Mouse (Mus musculus) forebrain, embryonic 16.5 days (tissue): ENCODE data around the gene Klhl31. TPM values are rescaled to one million over a fixed set of nuclear protein-coding genes. Genes with fewer than 3 reads are reported as not detected.

Source experiments
- ATAC-seq: fragments of 200-750 bp; cut with Nextera tagmentation; 2 replicates; pipeline ENCODE4 v1.8.0; 2017; ENCODE audit warnings: mild to moderate bottlenecking, moderate library complexity
- H3K27ac ChIP-seq: fragments of 300-500 bp; sonication (generic); 2 replicates; pipeline ENCODE4 v1.5.1; 2014; ENCODE audit warnings: low read length, control low read depth
- H3K27me3 ChIP-seq: fragments of 300-500 bp; sonication (generic); replicated peaks from 2 replicates; pipeline ENCODE4 v1.6.1; 2014; ENCODE audit warnings: low read length; ENCODE audit not compliant: control insufficient read depth, insufficient read depth
- H3K36me3 ChIP-seq: fragments of 300-500 bp; sonication (generic); 2 replicates; pipeline ENCODE4 v1.6.1; 2014; ENCODE audit not compliant: control insufficient read depth, insufficient read depth
- H3K4me1 ChIP-seq: fragments of 300-500 bp; sonication (generic); replicated peaks from 2 replicates; pipeline ENCODE4 v1.6.1; 2014; ENCODE audit warnings: low read length; ENCODE audit not compliant: control insufficient read depth, insufficient read depth
- H3K4me2 ChIP-seq: fragments of 300-500 bp; sonication (generic); 2 replicates; pipeline ENCODE4 v1.6.1; 2014; ENCODE audit warnings: mild to moderate bottlenecking, low read length, control low read depth
- H3K4me3 ChIP-seq: fragments of 300-500 bp; sonication (generic); replicated peaks from 2 replicates; pipeline ENCODE4 v1.5.1; 2014; ENCODE audit warnings: mild to moderate bottlenecking, low read length, control low read depth
- H3K9ac ChIP-seq: fragments of 300-500 bp; sonication (generic); replicated peaks from 2 replicates; pipeline ENCODE4 v1.6.1; 2014; ENCODE audit warnings: low read depth, low read length, control low read depth
- H3K9me3 ChIP-seq: fragments of 300-500 bp; sonication (generic); 2 replicates; pipeline ENCODE4 v1.6.1; 2016; ENCODE audit warnings: low read length; ENCODE audit not compliant: control insufficient read depth
- WGBS: fragments of 180-500 bp; shearing (Covaris S2); extraction: QIAGEN DNeasy Blood & Tissue Kit; methylation state at CpG from one replicate; pipeline ENCODE4 v1.1.7; 2014; 5-methylcytosine and 5-hydroxymethylcytosine counted together
- polyA plus RNA-seq: library from polyadenylated mRNA; unstranded; fragments of >200 nt; fragmentation: Nextera tagmentation; extraction: Ambion mirVana; gene quantifications from 2 replicates; pipeline ENCODE4 v1.2.1, GENCODE M21; 2015

Klhl31 gene
- polyA plus RNA-seq, 1 experiment from 2014 or later: 0.04 TPM

- Histone ChIP-seq H3K27me3 (no peaks in the 10 kb centered on the region), H3K36me3 (no peaks in the 10 kb centered on the region), H3K4me1 (no peaks in the 10 kb centered on the region), H3K27ac (no peak overlapping the region), H3K9ac (no peak overlapping the region), H3K4me2 (no peak overlapping the region), H3K4me3 (no peak overlapping the region), H3K9me3 (no peaks in the 10 kb centered on the region)
- ATAC-seq: 0 out of 2 replicates have a peak, but pooled peaks have one; percentile 33
- WGBS: 62% methylated on average over 10 of the region's 10 CpGs
Measured at GRCm38 (mm10) chr9:77602302-77603266, 33.7 kb upstream of the Klhl31 start.

DNA sequence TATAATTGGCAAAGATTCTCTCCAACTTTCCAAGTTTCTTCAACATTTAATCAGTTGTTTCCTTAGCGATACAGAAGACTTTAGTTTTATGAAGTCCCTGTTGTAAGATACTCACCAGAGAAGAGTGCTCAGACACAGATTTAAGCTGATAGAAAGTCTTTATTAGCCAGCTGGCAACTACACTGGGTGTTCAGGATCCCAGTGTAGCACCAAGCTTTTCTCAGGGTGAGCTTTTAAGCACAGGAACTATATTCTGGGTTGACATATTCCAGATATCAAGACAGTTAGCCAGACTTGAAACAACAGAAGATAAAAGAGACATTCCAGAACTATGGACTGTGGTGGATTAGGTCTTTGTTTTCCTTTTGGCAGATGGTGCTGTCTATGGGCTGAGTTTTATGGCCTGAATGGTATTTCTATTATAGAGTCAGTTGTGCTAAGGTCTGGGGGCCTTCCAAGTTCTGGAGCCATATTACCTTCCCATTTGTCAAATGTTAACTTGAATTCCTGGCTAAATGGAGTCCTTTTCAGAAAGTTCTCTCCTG, 32.3 kb upstream of the Klhl31 start:
- WGBS: 93% methylated on average over 1 of the region's 1 CpGs
- ATAC-seq: no peak
- Histone ChIP-seq H3K27ac (no peak overlapping the region), H3K9me3 (no peaks in the 10 kb centered on the region), H3K9ac (no peak overlapping the region), H3K4me3 (no peak overlapping the region), H3K36me3 (no peaks in the 10 kb centered on the region), H3K27me3 (no peaks in the 10 kb centered on the region), H3K4me1 (no peaks in the 10 kb centered on the region), H3K4me2 (no peak overlapping the region)

DNA sequence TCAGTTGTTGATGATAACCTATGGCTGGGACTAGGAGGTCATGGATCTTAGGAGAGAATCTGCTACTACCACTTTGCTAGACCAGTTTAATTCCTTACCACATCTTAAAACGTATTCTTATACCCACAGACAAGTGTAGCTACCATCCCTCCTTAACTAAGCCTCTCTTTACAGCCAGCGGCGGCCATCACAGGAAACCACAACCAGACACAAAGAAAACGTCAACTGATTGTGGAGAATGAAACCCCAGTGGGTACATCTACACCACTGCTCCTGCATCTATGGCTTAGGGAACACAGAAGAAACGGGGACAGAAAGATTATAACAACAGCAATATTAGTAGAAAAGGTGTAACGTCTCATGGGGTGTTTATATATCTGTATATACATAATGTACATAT, 29.0 kb upstream of the Klhl31 start:
- H3K4me2 ChIP-seq: no peak overlapping the region
- H3K4me3 ChIP-seq: no peak overlapping the region
- no peaks in the 10 kb centered on the region for H3K4me1 ChIP-seq
- 78% methylated on average over 6 of the region's 6 CpGs for WGBS
- H3K27ac ChIP-seq: no peak overlapping the region
- no peak for ATAC-seq
- H3K9ac ChIP-seq: no peak overlapping the region
- H3K36me3 ChIP-seq: no peaks in the 10 kb centered on the region
- no peaks in the 10 kb centered on the region for H3K27me3 ChIP-seq
- no peaks in the 10 kb centered on the region for H3K9me3 ChIP-seq

DNA sequence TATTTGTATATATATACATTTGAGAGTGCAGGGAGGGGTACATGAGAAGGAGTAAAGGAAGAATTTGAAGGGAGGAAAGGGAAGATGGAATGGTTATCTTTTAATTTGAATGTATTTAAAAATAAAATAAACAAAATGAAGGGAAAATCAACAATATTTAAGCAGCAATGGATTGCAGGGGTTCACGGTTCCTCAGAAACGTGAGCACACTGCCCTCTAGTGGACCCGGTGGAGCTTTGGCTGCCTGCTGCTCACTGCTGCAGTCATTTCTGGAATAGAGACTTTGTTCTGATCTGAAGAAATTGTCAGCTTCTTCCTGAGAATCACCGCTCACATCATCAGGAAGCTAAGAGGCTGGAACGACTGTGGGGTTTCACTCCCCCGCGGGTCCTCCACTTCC, 28.5 kb upstream of the Klhl31 start:
- Histone ChIP-seq H3K27me3 (no peaks in the 10 kb centered on the region), H3K4me2 (no peak overlapping the region), H3K9me3 (no peaks in the 10 kb centered on the region), H3K27ac (no peak overlapping the region), H3K36me3 (no peaks in the 10 kb centered on the region), H3K4me3 (no peak overlapping the region), H3K9ac (no peak overlapping the region), H3K4me1 (no peaks in the 10 kb centered on the region)
- peak; percentile 61; the same call in 1 of the 2 replicates for ATAC-seq
- WGBS: 22% methylated on average over 5 of the region's 7 CpGs

DNA sequence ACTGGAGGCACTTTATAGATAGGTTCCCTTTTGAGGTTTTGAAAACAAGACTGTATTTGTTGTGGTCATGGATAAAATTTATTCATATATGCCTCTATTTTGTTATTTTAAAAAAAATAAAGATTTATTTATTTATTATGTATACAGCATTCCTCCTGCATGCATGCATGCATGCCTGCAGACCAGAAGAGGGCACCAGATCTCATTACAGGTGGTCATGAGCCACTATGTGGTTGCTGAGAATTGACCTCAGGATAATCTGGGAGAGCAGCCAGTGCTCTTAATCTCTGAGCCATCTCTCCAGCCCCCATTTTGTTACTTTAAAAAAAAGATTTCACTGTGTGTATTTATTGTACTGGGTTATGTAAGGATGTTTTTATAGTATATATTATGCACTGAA, 25.5 kb upstream of the Klhl31 start:
- no peaks in the 10 kb centered on the region for H3K27me3 ChIP-seq
- no peaks in the 10 kb centered on the region for H3K9me3 ChIP-seq
- H3K36me3 ChIP-seq: no peaks in the 10 kb centered on the region
- ATAC-seq: no peak
- no peaks in the 10 kb centered on the region for H3K4me1 ChIP-seq
- no peak overlapping the region for H3K9ac ChIP-seq
- no peak overlapping the region for H3K4me3 ChIP-seq
- H3K27ac ChIP-seq: no peak overlapping the region
- H3K4me2 ChIP-seq: no peak overlapping the region

DNA sequence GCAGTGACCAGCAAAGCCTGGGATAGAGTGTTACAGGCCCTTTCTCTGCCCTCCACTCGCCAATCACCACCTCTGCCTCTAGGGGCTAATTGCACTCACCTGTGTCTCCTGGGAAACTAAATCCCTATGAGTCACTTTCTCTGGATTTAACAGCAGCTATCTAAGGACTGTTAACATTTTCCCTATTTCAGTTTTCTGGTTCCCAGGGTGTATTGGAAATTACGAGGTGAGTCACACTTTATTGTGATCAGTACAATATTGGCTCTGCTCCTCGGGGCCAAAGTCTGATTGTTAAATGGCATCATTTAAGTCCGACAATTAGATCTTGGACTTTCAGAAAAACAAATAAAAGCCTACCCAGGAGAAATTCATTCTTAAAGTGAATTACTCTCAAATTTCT, 24.0 kb upstream of the Klhl31 start:
- no peak for ATAC-seq
- no peak overlapping the region for H3K4me2 ChIP-seq
- no peaks in the 10 kb centered on the region for H3K36me3 ChIP-seq
- no peaks in the 10 kb centered on the region for H3K27me3 ChIP-seq
- no peak overlapping the region for H3K4me3 ChIP-seq
- no peak overlapping the region for H3K27ac ChIP-seq
- 60% methylated on average over 4 of the region's 4 CpGs for WGBS
- H3K9ac ChIP-seq: no peak overlapping the region
- H3K4me1 ChIP-seq: no peaks in the 10 kb centered on the region
- no peaks in the 10 kb centered on the region for H3K9me3 ChIP-seq

DNA sequence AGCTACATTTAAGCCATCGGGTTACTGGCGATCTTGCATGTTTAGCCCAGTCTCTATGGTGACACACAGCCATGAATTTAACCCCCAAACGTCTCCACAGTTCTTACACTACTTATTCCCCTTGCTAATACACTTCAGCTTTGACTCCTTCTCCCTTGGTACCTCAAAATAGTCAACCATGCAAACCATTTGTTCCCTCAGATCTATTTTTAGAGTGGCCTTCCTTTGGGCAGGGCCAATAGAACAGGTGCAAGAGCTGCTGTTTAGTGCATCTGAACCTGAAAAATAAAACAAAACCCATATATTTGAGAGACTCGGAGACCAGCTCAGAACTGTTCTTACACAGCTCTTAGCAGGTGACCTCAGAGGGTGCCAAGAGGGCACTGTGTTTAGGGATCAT, 20.4 kb upstream of the Klhl31 start:
- 0 out of 2 replicates have a peak, but pooled peaks cover 2% of the 10 kb centered on the region for H3K9me3 ChIP-seq
- no peak overlapping the region for H3K27ac ChIP-seq
- H3K4me3 ChIP-seq: no peak overlapping the region
- H3K27me3 ChIP-seq: no peaks in the 10 kb centered on the region
- 70% methylated on average over 4 of the region's 4 CpGs for WGBS
- no peak overlapping the region for H3K4me2 ChIP-seq
- no peak overlapping the region for H3K9ac ChIP-seq
- no peaks in the 10 kb centered on the region for H3K4me1 ChIP-seq
- no peak for ATAC-seq
- H3K36me3 ChIP-seq: no peaks in the 10 kb centered on the region

GRCm38 (mm10) chr9:77616796-77617195, 19.5 kb upstream of the Klhl31 start:
- 54% methylated on average over 4 of the region's 4 CpGs for WGBS
- H3K27me3 ChIP-seq: no peaks in the 10 kb centered on the region
- H3K9me3 ChIP-seq: 0 out of 2 replicates have a peak, but pooled peaks cover 2% of the 10 kb centered on the region
- H3K4me2 ChIP-seq: no peak overlapping the region
- H3K9ac ChIP-seq: no peak overlapping the region
- no peak for ATAC-seq
- H3K36me3 ChIP-seq: no peaks in the 10 kb centered on the region
- no peak overlapping the region for H3K27ac ChIP-seq
- no peak overlapping the region for H3K4me3 ChIP-seq
- H3K4me1 ChIP-seq: no peaks in the 10 kb centered on the region

- Histone ChIP-seq H3K27me3 (no peaks in the 10 kb centered on the region), H3K27ac (no peak overlapping the region), H3K4me1 (no peaks in the 10 kb centered on the region), H3K9ac (no peak overlapping the region), H3K4me3 (no peak overlapping the region), H3K4me2 (no peak overlapping the region), H3K9me3 (0 out of 2 replicates have a peak, but pooled peaks cover 2% of the 10 kb centered on the region), H3K36me3 (no peaks in the 10 kb centered on the region)
- WGBS: 76% methylated on average over 6 of the region's 6 CpGs
- ATAC-seq: no peak
Measured at GRCm38 (mm10) chr9:77617751-77618150, 18.5 kb upstream of the Klhl31 start.
